Mouse (Mus musculus) stomach, embryonic 15.5 days (tissue): ENCODE results near the gene Ska3. TPM values are rescaled to one million over a fixed set of nuclear protein-coding genes. Genes with fewer than 3 reads are reported as not detected.

Source experiments
- ATAC-seq: fragments of 200-750 bp; cut with Nextera tagmentation; 2 replicates; pipeline ENCODE4 v1.8.0; 2017; ENCODE audit warnings: low read depth, moderate number of reproducible peaks, moderate TSS enrichment; ENCODE audit not compliant: insufficient read depth, low FRiP score
- H3K27ac ChIP-seq: fragments of 300-500 bp; sonication (generic); 2 replicates; pipeline ENCODE4 v1.5.1; 2015; ENCODE audit warnings: mild to moderate bottlenecking, inconsistent platforms
- H3K27me3 ChIP-seq: fragments of 300-500 bp; sonication (generic); replicated peaks from 2 replicates; pipeline ENCODE4 v1.6.1; 2015; ENCODE audit warnings: inconsistent platforms
- H3K36me3 ChIP-seq: fragments of 300-500 bp; sonication (generic); 2 replicates; pipeline ENCODE4 v1.6.1; 2015; ENCODE audit warnings: inconsistent platforms
- H3K4me1 ChIP-seq: fragments of 300-500 bp; sonication (generic); 2 replicates; pipeline ENCODE4 v1.6.1; 2015; ENCODE audit warnings: inconsistent platforms
- H3K4me2 ChIP-seq: fragments of 300-500 bp; sonication (generic); 2 replicates; pipeline ENCODE4 v1.6.1; 2015; ENCODE audit warnings: mild to moderate bottlenecking, inconsistent platforms
- H3K4me3 ChIP-seq: fragments of 300-500 bp; sonication (generic); replicated peaks from 2 replicates; pipeline ENCODE4 v1.5.1; 2015; ENCODE audit warnings: inconsistent platforms
- H3K9ac ChIP-seq: fragments of 300-500 bp; sonication (generic); 2 replicates; pipeline ENCODE4 v1.6.1; 2015; ENCODE audit warnings: inconsistent platforms
- H3K9me3 ChIP-seq: fragments of 300-500 bp; sonication (generic); 2 replicates; pipeline ENCODE4 v1.6.1; 2016; ENCODE audit warnings: inconsistent platforms
- WGBS: fragments of 180-500 bp; shearing (Covaris S2); methylation state at CpG from one replicate; pipeline ENCODE4 v1.1.7; 2015; 5-methylcytosine and 5-hydroxymethylcytosine counted together
- microRNA-seq: library from miRNA; unstranded; fragments of <30 nt; microRNA quantifications from one replicate; pipeline ENCODE4, GENCODE M21; 2016
- polyA plus RNA-seq: library from polyadenylated mRNA; unstranded; fragments of >200 nt; fragmentation: Nextera tagmentation; extraction: Ambion mirVana; gene quantifications from 2 replicates; pipeline ENCODE4 v1.2.1, GENCODE M21; 2015

Ska3 gene
- polyA plus RNA-seq, 1 experiment from 2014 or later: 29.3 TPM

GRCm38 (mm10) chr14:57789759-57790158, 36.2 kb downstream of the Ska3 start:
- H3K4me3 ChIP-seq: no peak overlapping the region
- H3K9ac ChIP-seq: no peak overlapping the region
- ATAC-seq: no peak
- no peak overlapping the region for H3K27ac ChIP-seq
- H3K27me3 ChIP-seq: no peaks in the 10 kb centered on the region
- 0 out of 2 replicates have a peak, but pooled peaks cover 2% of the 10 kb centered on the region for H3K4me1 ChIP-seq
- WGBS: 88% methylated on average over 9 of the region's 9 CpGs
- no peaks in the 10 kb centered on the region for H3K36me3 ChIP-seq
- H3K4me2 ChIP-seq: no peak overlapping the region
- no peaks in the 10 kb centered on the region for H3K9me3 ChIP-seq

- 74% methylated on average over 2 of the region's 2 CpGs for WGBS
- Histone ChIP-seq H3K4me2 (no peak overlapping the region), H3K36me3 (no peaks in the 10 kb centered on the region), H3K27ac (no peak overlapping the region), H3K4me1 (0 out of 2 replicates have a peak, but pooled peaks cover 2% of the 10 kb centered on the region), H3K4me3 (no peak overlapping the region), H3K27me3 (no peaks in the 10 kb centered on the region), H3K9ac (no peak overlapping the region), H3K9me3 (no peaks in the 10 kb centered on the region)
- ATAC-seq: no peak
These were observed 36.7 kb downstream of the Ska3 start for GRCm38 (mm10) chr14:57789311-57789710.

- no peaks in the 10 kb centered on the region for H3K36me3 ChIP-seq
- no peak overlapping the region for H3K4me2 ChIP-seq
- H3K9ac ChIP-seq: no peak overlapping the region
- no peak overlapping the region for H3K4me3 ChIP-seq
- H3K27me3 ChIP-seq: no peaks in the 10 kb centered on the region
- no peak for ATAC-seq
- 56% methylated on average over 4 of the region's 4 CpGs for WGBS
- H3K9me3 ChIP-seq: no peaks in the 10 kb centered on the region
- 0 out of 2 replicates have a peak, but pooled peaks cover 2% of the 10 kb centered on the region for H3K4me1 ChIP-seq
- H3K27ac ChIP-seq: no peak overlapping the region
These were observed 38.6 kb downstream of the Ska3 start for GRCm38 (mm10) chr14:57787406-57787805.

- 70% methylated on average over 6 of the region's 6 CpGs for WGBS
These were observed 53.7 kb downstream of the Ska3 start for GRCm38 (mm10) chr14:57772157-57772815.

GRCm38 (mm10) chr14:57769102-57769501, 56.9 kb downstream of the Ska3 start:
- H3K4me1 ChIP-seq: no peaks in the 10 kb centered on the region
- H3K27ac ChIP-seq: no peak overlapping the region
- no peaks in the 10 kb centered on the region for H3K27me3 ChIP-seq
- ATAC-seq: no peak
- 85% methylated on average over 5 of the region's 5 CpGs for WGBS
- H3K9ac ChIP-seq: no peak overlapping the region
- H3K4me3 ChIP-seq: no peak overlapping the region
- H3K9me3 ChIP-seq: no peaks in the 10 kb centered on the region
- H3K36me3 ChIP-seq: no peaks in the 10 kb centered on the region
- no peak overlapping the region for H3K4me2 ChIP-seq

More at GRCm38 (mm10) chr14:57772157-57772815, 53.7 kb downstream of the Ska3 start:
- H3K4me1 ChIP-seq: no peaks in the 10 kb centered on the region
- H3K9me3 ChIP-seq: no peaks in the 10 kb centered on the region
- no peak overlapping the region for H3K27ac ChIP-seq
- H3K27me3 ChIP-seq: no peaks in the 10 kb centered on the region
- H3K9ac ChIP-seq: no peak overlapping the region
- no peak overlapping the region for H3K4me3 ChIP-seq
- H3K36me3 ChIP-seq: no peaks in the 10 kb centered on the region
- no peak for ATAC-seq
- H3K4me2 ChIP-seq: no peak overlapping the region

- no peak for ATAC-seq
- H3K27ac ChIP-seq: no peak overlapping the region
- no peaks in the 10 kb centered on the region for H3K36me3 ChIP-seq
- H3K9ac ChIP-seq: no peak overlapping the region
- 65% methylated on average over 10 of the region's 10 CpGs for WGBS
- H3K4me1 ChIP-seq: no peaks in the 10 kb centered on the region
- no peaks in the 10 kb centered on the region for H3K27me3 ChIP-seq
- H3K9me3 ChIP-seq: no peaks in the 10 kb centered on the region
- no peak overlapping the region for H3K4me3 ChIP-seq
- no peak overlapping the region for H3K4me2 ChIP-seq
These were observed 65.3 kb downstream of the Ska3 start for GRCm38 (mm10) chr14:57760447-57761412.

GRCm38 (mm10) chr14:57758237-57758636, 67.7 kb downstream of the Ska3 start, which contains the start of gene Lats2:
Gene Lats2 (minus strand): TSS chr14:57758388.
- H3K36me3 ChIP-seq: no peaks in the 10 kb centered on the region
- H3K4me3 ChIP-seq: no peak within 1 kb of the TSS
- 82% methylated on average over 4 of the region's 4 CpGs for WGBS
- no peak within 1 kb of the TSS for H3K4me2 ChIP-seq
- no peaks in the 10 kb centered on the region for H3K4me1 ChIP-seq
- no peak within 1 kb of the TSS for H3K9ac ChIP-seq
- ATAC-seq: no peak
- H3K9me3 ChIP-seq: no peaks in the 10 kb centered on the region
- no peak within 1 kb of the TSS for H3K27ac ChIP-seq
- H3K27me3 ChIP-seq: no peaks in the 10 kb centered on the region

Small RNA genes lying within 50 kb of the gene (microRNA-seq; reads per million reads assigned to microRNA genes)
- not detected for gene Mir3077

Other genes with a start within 250 kb of the Ska3 start
- 20.4 and 21.3 TPM in 2 replicates for gene Xpo4, start 160.8 kb downstream of the Ska3 start, polyA plus RNA-seq
- gene Gm49361, start 80.1 kb downstream of the Ska3 start, polyA plus RNA-seq: not detected in 2 replicates
- gene Lats2, start 67.8 kb downstream of the Ska3 start, polyA plus RNA-seq: 18.0 and 19.1 TPM in 2 replicates
- gene Sap18, start 28.0 kb downstream of the Ska3 start, polyA plus RNA-seq: 22.5 and 30.7 TPM in 2 replicates
- 171 and 186 TPM in 2 replicates for gene Mrpl57, start within 50 bp of the Ska3 start, polyA plus RNA-seq
- 58.9 and 71.9 TPM in 2 replicates for gene Zdhhc20, start 64.1 kb upstream of the Ska3 start, polyA plus RNA-seq
- gene Micu2, start 173.1 kb upstream of the Ska3 start, polyA plus RNA-seq: 86.2 and 88.4 TPM in 2 replicates
- 11.8 and 12.6 TPM in 2 replicates for gene Fgf9, start 244.4 kb upstream of the Ska3 start, polyA plus RNA-seq